Mouse (Mus musculus) CH12F3 (cell line): ENCODE results near the gene Scd1.

ENCODE experiments used
- in situ Hi-C: fragments of 300-500 bp; cut with MboI; formaldehyde crosslinking; loops from 2 replicates; pipeline ENCODE4 v1.14.3; 2020; ENCODE audit warnings: low sequenced_read_pairs

Gene Scd1

GRCm38 (mm10) chr19:44407341-44408222, at the start of gene Scd1:
Gene Scd1, minus strand, starts transcription at chr19:44407879.
- in situ Hi-C loops: no loop called here

DNA sequence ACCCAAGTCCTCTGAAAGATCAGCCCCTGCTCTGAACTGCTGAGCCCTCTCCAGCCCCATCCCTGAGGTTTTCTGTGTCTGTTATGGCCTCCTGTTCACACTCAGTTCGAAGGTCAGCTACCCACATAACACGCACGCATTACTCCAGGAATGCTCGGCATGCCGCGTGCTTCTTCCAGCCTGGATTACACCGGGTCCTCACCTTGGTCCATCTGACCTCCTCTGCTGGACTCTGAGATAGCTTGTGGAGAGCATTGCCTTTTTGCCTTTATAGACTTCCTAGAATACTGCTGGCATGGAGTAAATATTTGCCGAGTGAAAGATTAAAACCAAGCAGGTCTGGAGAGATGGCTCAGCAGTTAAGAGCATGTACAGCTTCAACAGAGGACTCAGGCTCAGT, 47.7 kb upstream of the Scd1 start:
- in situ Hi-C loops: no loop called here

DNA sequence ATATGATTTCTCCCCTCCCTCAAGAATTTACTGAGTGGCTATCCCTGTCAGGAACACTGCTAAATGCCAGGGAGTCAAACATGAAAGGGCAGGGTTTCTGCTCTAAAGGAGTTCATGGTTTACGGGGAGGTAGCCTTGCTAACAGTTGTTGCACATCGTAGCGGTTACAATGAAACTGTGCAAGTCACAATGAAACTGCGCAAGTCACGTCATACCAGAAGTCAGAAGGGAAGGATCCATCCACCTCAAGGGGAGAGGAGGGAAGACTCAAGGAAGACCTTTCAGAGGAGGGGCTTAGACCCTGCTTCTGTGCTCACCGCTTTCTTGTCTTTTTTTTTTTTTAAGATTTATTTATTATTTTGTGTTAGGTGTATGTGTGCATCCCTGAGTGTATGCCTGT, 47.2 kb upstream of the Scd1 start:
- in situ Hi-C loops: no loop called here

- in situ Hi-C loops: no loop called here
Measured at GRCm38 (mm10) chr19:44447927-44448326, 40.2 kb upstream of the Scd1 start.

DNA sequence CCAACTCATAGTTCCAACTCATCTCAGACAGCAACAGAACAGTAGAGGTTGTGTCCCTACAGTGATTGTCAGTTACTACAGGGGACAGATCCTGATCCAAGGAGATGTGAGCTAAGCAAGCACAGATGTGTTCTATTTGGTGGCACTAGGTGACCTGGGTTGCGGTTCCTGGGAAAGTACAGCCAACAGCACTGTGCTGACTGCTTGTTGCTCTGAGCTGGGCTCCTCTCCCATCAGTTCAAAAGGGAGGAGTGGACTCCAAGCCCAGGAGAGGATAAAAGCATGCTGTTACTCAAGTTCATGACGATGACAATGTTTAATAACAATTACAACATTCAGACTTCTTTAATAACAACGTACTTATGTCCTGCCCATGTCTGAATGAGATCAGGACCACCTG, 38.1 kb upstream of the Scd1 start:
- in situ Hi-C loops: no loop called here

- in situ Hi-C loops: no loop called here
Measured at GRCm38 (mm10) chr19:44439302-44439701, 31.6 kb upstream of the Scd1 start.

GRCm38 (mm10) chr19:44437975-44438374, 30.3 kb upstream of the Scd1 start:
- in situ Hi-C loops: no loop called here

DNA sequence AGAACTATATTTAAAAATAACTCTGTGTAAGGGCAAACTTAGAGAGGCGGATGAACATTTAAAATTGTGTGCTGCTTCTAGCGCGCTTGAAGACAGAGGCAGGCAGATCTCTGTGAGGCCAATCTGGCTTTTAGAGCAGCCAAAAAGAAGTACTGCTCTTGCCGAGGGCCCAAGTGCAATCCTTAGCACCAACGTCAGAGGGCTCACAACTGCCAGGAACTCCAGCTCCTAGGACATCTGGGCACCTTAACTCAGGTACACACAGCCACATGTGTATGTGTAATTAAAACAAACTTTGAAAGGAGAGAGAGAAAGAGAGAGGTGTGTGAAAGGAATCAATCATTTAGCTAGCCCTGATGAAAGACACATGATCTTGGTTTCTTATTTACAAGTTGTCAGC, 24.4 kb upstream of the Scd1 start:
- in situ Hi-C loops: no loop called here

DNA sequence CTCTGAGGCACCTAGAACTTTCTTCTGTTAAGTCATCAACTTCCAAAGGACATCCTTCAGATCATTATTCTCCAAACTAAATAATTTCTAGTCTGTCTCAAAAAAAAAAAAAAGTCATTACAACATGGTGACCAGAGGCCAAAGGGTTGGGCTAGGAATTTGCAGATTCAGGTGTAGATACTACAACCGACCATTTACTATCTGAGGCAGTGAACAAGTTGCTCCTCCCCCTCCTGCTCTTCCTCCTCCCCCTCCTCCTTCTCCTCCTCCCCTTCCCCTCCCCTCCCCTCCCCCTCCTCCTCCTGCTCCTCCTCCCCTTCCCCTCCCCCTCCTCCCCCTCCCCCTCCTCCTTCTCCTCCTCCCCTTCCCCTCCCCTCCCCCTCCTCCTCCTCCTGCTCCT, 20.0 kb upstream of the Scd1 start:
- in situ Hi-C loops: no loop called here

DNA sequence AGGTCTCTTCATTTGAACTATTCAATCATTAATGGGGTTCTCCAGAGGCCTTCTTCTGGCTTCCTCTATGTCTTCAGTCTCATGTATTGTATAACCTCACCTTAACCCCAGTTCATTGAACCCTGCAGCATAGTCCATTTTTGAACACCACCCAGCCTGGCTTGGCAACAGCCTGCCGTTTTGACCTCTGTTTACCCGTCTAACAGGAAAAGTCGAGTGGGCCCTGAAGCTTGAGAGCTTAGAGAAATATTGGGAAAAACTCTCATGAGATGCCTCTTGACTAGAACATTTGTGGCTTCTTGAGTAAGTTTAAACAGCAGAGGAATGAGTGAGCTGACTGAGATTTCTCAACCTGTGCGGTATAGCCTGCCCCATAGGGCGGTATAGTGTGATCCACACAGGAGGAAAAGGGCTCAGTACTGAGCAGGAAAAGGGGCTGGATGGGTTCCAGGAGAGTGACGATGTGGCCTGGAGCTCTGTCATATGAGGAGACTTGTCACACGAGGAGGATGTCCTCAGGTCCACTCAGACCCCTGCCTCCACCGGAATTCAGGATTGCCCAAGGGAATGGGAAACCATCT, 14.5 kb upstream of the Scd1 start:
- in situ Hi-C loops: no loop called here

GRCm38 (mm10) chr19:44419530-44419929, 11.9 kb upstream of the Scd1 start:
- in situ Hi-C loops: loop anchor here (5.0 kb wide), 1 partner anchor 47 kb away; no protein-coding TSS in a partner anchor

DNA sequence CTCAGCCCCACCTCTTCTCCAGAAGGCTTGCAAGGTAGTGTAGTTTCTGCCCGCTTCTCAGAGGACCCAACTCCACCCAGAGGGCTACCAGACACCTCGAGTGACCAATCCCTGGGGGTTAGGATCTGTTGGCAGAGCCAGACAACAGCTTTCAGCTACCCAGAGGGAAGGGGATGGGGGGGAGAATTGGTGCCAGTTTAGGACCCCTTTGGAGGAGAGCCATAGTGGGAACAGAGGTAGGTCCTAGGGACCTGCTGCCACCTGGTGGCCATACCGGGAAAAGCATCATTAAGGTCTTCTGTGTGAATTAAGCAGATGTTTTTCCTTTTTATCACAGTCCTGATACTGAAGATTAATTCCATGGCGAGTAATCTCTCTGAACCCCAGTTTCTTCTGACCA, 11.3 kb upstream of the Scd1 start:
- in situ Hi-C loops: loop anchor here (5.0 kb wide), 1 partner anchor 47 kb away; no protein-coding TSS in a partner anchor

- in situ Hi-C loops: loop anchor here (5.0 kb wide), 1 partner anchor 46 kb away; no protein-coding TSS in a partner anchor
Measured at GRCm38 (mm10) chr19:44418544-44418943, 10.9 kb upstream of the Scd1 start.

- in situ Hi-C loops: loop anchor here (5.0 kb wide), 1 partner anchor 46 kb away; no protein-coding TSS in a partner anchor
Measured at GRCm38 (mm10) chr19:44418061-44418460, 10.4 kb upstream of the Scd1 start.

DNA sequence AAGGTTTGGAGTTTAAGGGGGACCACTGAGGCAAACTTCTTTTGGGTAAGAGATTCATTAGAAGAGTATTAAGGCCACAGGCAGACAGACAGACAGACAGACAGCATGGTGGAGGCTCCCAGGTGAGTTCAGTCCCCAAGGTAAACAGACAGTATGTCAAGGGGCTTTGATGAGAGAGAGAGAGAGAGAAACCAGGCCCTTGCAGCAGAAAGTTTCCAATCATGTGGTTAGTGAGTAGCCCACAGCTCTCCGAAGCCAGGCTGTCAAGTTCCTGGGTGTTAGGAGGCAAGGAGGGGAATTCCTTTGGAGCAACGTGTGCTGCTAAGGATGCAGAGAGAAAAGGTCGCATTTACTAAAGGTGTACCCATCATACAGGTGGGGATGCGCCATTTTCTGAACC, 9.8 kb upstream of the Scd1 start:
- in situ Hi-C loops: loop anchor here (5.0 kb wide), 1 partner anchor 45 kb away; no protein-coding TSS in a partner anchor

GRCm38 (mm10) chr19:44416240-44416639, 8.6 kb upstream of the Scd1 start:
- in situ Hi-C loops: loop anchor here (5.0 kb wide), 1 partner anchor 44 kb away; no protein-coding TSS in a partner anchor

- in situ Hi-C loops: loop anchor here (5.0 kb wide), 1 partner anchor 43 kb away; no protein-coding TSS in a partner anchor
Measured at GRCm38 (mm10) chr19:44415464-44415863, 7.8 kb upstream of the Scd1 start.

DNA sequence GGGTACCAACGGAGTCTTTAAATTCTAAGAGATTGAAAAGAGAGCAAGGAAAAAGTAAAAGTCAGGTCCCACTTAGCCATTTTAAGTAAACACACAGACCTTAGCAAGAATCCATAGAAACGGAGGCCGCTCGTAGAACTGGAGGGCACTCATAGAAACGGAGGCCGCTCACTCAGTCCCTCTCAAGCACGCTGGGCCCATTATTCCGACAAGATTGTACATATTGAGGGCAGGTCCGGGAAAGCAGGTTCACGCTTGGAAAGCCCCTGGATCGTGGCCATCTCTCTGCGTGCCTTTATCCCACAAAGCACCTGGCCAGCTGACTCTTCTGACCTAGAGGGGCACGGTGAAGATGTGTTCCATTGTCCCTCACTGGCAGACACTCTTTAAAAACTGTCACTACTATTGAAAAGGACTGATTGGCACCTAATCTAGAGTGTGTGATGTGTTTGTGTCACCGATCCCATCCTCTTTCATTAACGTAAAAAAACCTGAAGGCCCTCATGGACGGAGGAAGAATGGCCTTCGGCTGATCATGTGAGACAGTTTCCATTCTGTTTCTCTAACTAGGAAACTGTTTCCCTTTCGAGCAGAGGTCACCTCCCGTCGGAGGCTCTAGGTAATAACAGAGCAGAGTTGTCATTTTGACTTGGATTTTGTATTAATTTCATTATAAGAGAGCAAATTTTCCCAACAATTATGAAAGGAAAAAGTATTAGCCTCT, 2.8 kb upstream of the Scd1 start:
- in situ Hi-C loops: no loop called here

DNA sequence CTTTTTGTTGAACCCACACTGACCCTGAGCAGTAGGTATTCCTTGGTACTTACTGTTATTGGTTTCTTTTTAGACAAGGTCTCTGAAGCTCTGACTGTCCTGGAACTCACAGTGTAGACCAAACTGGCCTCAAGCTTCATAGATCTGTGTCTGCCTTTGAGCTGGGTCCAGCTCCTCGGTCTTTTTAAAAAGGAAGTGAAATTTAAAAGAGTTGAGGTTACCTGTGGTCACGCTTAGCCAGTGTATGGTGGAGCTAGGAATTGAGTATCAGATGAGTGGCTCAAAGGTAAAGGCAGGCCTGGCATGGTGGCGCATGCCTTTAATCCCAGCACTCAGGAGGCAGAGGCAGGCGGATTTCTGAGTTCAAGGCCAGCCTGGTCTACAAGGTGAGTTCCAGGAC, 916 bp upstream of the Scd1 start:
- in situ Hi-C loops: no loop called here

GRCm38 (mm10) chr19:44408223-44408545, 505 bp upstream of the Scd1 start:
- in situ Hi-C loops: no loop called here

- in situ Hi-C loops: no loop called here
Measured at GRCm38 (mm10) chr19:44403546-44403945, 4.1 kb downstream of the Scd1 start.
